Mouse (Mus musculus) bone marrow macrophage, adult 2 months (primary cell): ENCODE results near the gene 5730596B20Rik. TPM values are rescaled to one million over a fixed set of nuclear protein-coding genes. Genes with fewer than 3 reads are reported as not detected.

Experiments used
- H3K27ac ChIP-seq: 2 replicates; pipeline ENCODE4 v1.5.1; 2012; ENCODE audit warnings: low read depth, low read length; ENCODE audit not compliant: insufficient read depth
- H3K4me1 ChIP-seq: 2 replicates; pipeline ENCODE4 v1.6.1; 2012; ENCODE audit warnings: low read length; ENCODE audit not compliant: control insufficient read depth, insufficient read depth
- H3K4me3 ChIP-seq: 2 replicates; pipeline ENCODE4 v1.5.1; 2012; ENCODE audit warnings: mild to moderate bottlenecking, low read length, moderate library complexity; ENCODE audit not compliant: insufficient read depth
- CTCF ChIP-seq: IDR thresholded peaks from 2 replicates; pipeline ENCODE4 v1.5.1; 2012; ENCODE audit warnings: low read depth, mild to moderate bottlenecking, low read length, moderate library complexity
- POLR2A ChIP-seq: IDR thresholded peaks from 2 replicates; pipeline ENCODE4 v1.6.1; 2012; ENCODE audit warnings: mild to moderate bottlenecking, low read depth, low read length, borderline replicate concordance
- polyA plus RNA-seq: library from polyadenylated mRNA; stranded (reverse); fragments of >200 nt; gene quantifications from 2 replicates; pipeline ENCODE4 v1.2.4, GENCODE M21; 2012; ENCODE audit not compliant: missing spikeins, insufficient read depth, insufficient read length

The 5730596B20Rik gene
- polyA plus RNA-seq, 1 experiment, result not detected

DNA sequence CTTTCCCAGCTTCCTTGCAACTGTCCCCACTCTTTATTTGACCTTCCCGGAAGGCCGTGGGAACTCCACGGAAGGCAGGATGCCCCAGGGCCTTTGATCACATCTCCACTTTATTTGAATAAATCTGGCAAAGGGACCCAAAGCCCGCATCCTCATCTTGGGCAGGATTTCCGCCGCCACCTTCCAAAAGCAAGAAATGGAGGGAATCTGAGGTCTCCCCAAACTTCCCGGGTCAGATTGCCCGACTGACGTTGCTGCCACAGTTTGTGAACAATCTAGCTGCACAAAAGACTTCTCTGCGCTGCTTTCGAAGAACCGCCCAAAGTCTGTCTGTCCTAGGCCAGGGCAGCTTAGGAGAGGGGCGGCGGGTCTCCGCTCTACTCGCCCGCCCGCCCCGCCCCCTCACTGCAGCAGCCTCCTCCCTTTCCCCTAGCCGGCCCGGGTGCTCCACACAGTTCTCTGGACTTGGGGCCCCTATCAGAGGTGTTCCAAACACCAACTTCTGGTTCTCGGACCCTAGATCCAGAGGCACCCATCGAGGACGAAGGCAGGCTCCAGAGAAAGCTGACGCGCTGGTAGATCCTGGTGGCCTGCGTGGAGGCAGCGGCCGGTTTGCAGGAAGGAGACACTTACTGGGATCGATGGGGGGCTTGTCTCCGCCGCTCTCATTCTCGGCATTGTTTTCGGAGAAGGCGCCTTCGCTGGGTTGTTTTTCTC lies 47.8 kb downstream of the 5730596B20Rik start:
- no peak overlapping the region for H3K27ac ChIP-seq
- no peak overlapping the region for H3K4me3 ChIP-seq
- H3K4me1 ChIP-seq, result no peaks in the 10 kb centered on the region
- TF ChIP-seq CTCF (no peak), POLR2A (no peak)

DNA sequence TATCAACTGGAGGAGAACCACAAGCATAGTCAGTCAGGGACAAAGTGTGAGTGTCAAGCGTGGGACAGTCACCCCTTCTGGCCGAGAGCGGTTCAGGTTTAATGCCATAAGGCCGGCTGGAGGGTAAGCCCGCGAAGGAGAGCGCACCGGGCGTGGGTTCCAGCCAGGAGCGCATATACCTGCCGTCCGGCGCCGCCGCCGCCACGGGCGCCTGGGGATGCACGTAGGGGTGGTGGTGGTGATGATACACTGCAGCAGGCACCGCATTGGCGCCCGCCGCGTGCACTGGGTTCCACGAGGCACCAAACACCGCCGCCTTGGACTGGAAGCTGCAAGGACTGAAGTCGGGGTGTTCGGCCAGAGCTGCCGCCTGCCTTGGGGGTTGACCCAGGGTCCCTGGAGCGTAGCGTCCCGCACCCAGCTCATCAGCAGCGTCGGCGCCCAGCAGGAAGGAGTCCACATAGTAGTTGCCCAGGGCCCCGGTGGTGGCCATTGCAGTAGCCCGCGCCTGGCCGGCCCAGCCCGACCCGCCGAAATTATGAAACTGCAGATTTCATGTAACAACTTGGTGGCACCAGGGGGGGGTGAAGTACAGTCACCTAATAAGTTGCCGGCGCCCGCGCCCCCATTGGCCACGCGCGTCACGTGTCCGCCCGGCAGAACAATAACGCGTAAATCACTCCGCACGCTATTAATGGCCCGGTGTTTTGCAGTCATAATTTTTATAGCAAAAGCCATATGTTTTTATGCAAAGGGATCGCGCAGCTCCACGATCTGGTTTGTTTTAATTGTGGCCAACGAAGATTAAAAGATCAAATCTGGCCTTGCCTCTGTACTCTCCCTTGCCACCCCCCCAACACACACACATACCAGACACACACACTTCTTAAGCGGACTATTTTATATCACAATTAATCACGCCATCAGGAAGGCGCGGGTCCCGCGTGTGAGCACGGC lies 48.6 kb downstream of the 5730596B20Rik start:
- Histone ChIP-seq H3K4me1 (no peaks in the 10 kb centered on the region), H3K4me3 (peak overlapping the region; percentile 5; the same call in 1 of the 2 replicates), H3K27ac (no peak overlapping the region)
- no peak for TF ChIP-seq CTCF
- TF ChIP-seq POLR2A, result no peak

DNA sequence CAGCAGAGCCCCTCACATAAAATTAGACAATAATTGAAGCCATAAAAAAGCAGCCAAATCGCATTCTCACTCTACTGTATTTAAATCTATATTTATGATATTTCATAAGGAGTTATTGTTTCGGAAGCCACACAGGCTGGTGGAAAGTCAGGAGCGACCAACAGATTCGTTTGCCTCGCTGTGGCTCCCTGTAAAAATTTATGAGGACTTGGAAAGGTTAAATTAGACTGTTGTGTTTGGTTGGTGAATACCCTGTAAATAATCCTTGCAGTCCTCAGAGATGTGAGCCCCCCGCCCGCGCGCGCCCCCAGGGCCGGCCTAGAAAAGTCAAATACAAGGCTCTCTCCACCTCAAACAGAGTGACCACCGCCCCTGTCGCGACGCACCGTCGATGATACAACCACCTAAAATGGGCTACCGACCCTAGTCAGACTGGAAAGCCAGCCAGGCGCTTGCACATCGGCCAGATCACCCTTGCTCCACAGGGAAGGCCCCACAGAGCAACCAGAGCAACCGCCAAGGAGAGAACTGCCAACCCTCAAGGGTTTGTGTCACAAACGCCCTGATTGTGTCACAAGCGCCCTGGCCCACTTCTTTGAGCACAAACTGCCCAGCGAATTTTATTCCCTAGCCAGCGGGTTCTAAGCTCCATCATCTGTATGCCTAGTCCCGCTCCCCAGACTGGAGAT lies 49.4 kb downstream of the 5730596B20Rik start:
- Histone ChIP-seq H3K4me1 (no peaks in the 10 kb centered on the region), H3K27ac (no peak overlapping the region), H3K4me3 (no peak overlapping the region)
- TF ChIP-seq POLR2A (no peak), CTCF (no peak)

DNA sequence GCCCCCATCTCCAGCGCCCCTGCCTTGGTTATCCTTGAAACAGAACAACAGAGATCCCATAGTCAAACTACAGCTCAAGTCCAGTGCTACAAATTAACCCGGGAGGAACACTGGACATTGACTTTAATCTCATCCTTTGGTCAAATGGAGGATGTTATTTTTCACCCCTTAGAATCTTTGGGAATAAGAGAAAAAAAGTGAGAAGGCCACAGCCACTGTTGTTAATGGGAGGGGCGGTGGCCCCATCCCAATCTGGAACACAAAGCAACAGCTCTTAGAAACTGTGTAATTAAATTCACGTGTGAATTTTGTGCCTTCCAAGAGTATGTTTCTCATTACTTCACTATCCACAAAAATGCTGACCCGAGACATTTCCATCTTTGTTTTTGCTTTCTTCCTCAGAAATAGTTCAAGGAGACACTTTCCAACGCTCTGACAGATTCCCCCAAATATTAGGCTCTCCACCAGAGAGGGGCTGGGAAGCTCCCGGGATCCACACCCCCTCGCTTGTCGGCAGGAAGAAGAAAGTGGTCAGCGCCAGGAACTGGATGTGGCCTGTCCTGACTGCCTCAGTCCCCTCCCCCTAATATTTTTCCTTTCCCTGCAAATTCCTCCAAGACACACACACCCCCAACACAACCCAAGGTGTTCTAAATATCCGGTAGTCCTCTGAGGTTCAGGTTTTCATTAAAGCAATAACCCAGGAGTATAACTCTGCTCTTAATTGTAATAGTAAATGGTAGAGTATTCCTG lies 50.3 kb downstream of the 5730596B20Rik start:
- TF ChIP-seq CTCF, result no peak
- TF ChIP-seq POLR2A, result no peak
- no peaks in the 10 kb centered on the region for H3K4me1 ChIP-seq

DNA sequence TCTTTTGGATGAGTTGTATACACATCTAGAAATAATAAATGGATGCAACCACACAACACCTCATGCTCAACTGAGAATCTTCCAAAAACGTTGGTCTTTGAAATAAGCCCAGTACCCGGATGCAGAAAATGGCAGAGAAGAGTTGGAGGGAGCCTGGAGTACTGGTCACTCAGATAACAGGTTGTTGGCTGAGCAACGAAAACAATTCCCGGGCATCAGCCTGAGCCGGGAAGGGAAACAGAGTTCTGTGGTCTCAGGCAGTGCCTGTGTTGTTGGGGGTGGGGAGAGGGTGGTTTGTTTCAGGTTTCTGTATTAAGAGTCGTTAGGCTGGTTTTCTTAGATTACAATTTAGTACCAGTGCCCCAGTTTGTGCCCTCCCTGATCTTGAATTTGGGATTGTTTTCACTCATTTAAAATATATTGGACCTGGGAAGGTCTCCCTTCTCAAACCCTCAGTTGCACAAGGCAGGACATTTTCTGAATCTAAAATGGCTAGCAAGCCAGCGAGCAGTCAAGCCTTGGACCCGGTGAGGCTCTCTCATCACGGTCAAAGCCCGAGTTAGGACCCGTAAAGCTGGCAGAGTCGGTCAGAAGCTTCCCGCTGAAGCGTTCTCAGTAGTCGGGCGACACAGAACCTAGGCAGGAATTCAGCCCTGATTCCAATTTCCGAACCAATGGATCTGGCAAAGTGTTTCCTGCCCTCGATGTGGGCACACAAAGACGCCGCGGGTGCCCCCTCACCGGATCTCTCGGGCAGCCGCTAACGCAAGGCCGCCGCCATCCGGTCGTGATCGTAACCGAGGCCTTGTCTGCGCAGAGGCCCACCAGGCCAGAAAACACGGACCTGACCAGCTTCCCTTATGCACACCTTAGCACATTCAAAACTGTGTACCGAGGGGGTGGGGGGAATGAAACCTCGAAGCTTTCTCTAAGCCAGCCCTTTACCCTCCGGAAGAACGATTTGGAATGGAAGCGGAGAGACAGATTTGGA lies 51.5 kb downstream of the 5730596B20Rik start:
- no peaks in the 10 kb centered on the region for H3K4me1 ChIP-seq
- H3K4me3 ChIP-seq, result no peak overlapping the region
- TF ChIP-seq POLR2A (no peak), CTCF (no peak)
- H3K27ac ChIP-seq, result no peak overlapping the region

More for the DNA sequence above, 50.3 kb downstream of the 5730596B20Rik start:
- Histone ChIP-seq H3K27ac (no peak overlapping the region), H3K4me3 (no peak overlapping the region)

DNA sequence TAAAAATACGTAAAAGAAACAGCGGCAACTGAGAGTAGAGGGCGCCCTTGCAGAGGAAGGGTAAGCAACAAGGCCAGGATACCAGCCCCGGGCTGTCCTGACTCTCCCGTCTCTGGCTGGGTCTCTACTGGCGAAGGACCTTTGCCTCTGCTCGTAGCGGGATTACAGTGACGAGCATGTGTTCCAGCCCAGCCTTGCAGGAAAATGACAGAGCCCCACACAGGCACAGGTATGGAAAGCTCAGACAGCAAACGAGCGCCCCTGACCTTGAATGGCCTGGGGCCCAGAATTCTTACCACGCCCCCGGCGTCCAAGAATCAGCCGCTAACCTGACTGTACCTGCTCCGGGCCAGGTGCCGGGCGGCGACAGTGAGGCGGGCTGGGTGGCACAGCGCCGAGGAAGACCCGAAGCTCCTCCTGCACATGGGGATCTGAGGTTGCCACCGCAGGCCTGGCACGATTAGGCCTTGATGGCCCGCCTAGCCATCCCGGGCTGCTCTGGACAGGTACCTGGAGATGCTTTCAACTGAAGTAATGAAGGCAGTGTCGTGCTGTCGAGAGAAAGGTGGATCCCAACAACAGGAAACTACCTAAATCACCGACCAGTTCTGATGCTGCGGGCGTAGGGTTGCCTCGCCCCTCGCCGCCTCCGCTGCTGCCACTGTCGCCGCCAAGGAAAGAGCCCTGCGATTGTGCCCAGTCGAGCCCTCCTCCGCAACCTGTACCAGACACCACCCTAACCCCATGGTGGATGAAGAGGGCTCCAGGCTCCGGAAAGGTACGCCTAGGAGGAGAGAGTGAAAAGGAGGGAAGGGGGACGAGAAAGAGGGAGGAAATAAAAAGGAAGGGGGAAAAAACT lies 52.5 kb downstream of the 5730596B20Rik start:
- H3K4me3 ChIP-seq, result no peak overlapping the region
- TF ChIP-seq POLR2A, result no peak
- TF ChIP-seq CTCF, result peak; percentile 9; the same call in 1 of the 2 replicates
- H3K4me1 ChIP-seq, result no peaks in the 10 kb centered on the region
- no peak overlapping the region for H3K27ac ChIP-seq

Other genes with a start within 250 kb of the 5730596B20Rik start
- 253 and 257 TPM in 2 replicates for gene Skap2, start 164.9 kb upstream of the 5730596B20Rik start, polyA plus RNA-seq
- gene Hoxa1, start 19.2 kb upstream of the 5730596B20Rik start, polyA plus RNA-seq, result 1.1 and 2.2 TPM in 2 replicates
- gene Hoxa2, start 12.7 kb upstream of the 5730596B20Rik start, polyA plus RNA-seq, result not detected in 2 replicates
- gene Hoxa4, start 14.3 kb downstream of the 5730596B20Rik start, polyA plus RNA-seq, result 1.0 and 1.2 TPM in 2 replicates
- gene Hoxa5, start 27.1 kb downstream of the 5730596B20Rik start, polyA plus RNA-seq, result not detected in 2 replicates
- gene Hoxa6, start 31.2 kb downstream of the 5730596B20Rik start, polyA plus RNA-seq, result not detected in 2 replicates
- gene Hoxa3, start 35.8 kb downstream of the 5730596B20Rik start, polyA plus RNA-seq, result not detected in 2 replicates
- not detected in 2 replicates for gene Gm28308, start 35.8 kb downstream of the 5730596B20Rik start, polyA plus RNA-seq
- not detected in 2 replicates for gene Hoxa7, start 44.4 kb downstream of the 5730596B20Rik start, polyA plus RNA-seq
- not detected in 2 replicates for gene Hoxa9, start 53.6 kb downstream of the 5730596B20Rik start, polyA plus RNA-seq
- 0.54 TPM in 1 of 2 replicates, not detected in the other for gene Hoxa10, start 63.4 kb downstream of the 5730596B20Rik start, polyA plus RNA-seq
- 0.25 TPM in 1 of 2 replicates, not detected in the other for gene Hoxa11, start 68.3 kb downstream of the 5730596B20Rik start, polyA plus RNA-seq
- not detected in 2 replicates for gene Hoxa13, start 83.4 kb downstream of the 5730596B20Rik start, polyA plus RNA-seq
- not detected in 2 replicates for gene Evx1, start 136.0 kb downstream of the 5730596B20Rik start, polyA plus RNA-seq